Mouse (Mus musculus): ENCODE data around the gene Ssxb8.
"Not testable (repeated sequence)": the region's sequence is repeated elsewhere in the genome, so short reads cannot be mapped to it uniquely, and the experiment has no call there.

Gene Ssxb8

GRCm38 (mm10) chrX:8690744-8691143 is at the start of gene Ssxb8:
Ssxb8 (minus strand) TSS chrX:8690844.
- in situ Hi-C loops (cut with MseI, MboI), result not testable (repeated sequence)

- in situ Hi-C loops (cut with MseI, MboI), result loop anchor here in 1 of 2 experiments (10.0 kb wide), 1 partner anchor 128 kb away; no protein-coding TSS in a partner anchor
These were observed 42.3 kb upstream of the Ssxb8 start for GRCm38 (mm10) chrX:8732907-8733306.

- in situ Hi-C loops (cut with MseI, MboI), result no loop called here
These were observed 27.6 kb downstream of the Ssxb8 start for GRCm38 (mm10) chrX:8663085-8663484.

Measured in mouse trophoblast stem cell (cell line).